Mouse (Mus musculus): Measurements from ENCODE around the gene Nxph1. TPM values are rescaled to one million over a fixed set of nuclear protein-coding genes. Genes with fewer than 3 reads are reported as not detected.
A peak's percentile ranks its signal among the peaks of the same experiment; 100 is the strongest.

The Nxph1 gene
- polyA plus RNA-seq, 1 experiment from 2014 or later, result 0.72 TPM

DNA sequence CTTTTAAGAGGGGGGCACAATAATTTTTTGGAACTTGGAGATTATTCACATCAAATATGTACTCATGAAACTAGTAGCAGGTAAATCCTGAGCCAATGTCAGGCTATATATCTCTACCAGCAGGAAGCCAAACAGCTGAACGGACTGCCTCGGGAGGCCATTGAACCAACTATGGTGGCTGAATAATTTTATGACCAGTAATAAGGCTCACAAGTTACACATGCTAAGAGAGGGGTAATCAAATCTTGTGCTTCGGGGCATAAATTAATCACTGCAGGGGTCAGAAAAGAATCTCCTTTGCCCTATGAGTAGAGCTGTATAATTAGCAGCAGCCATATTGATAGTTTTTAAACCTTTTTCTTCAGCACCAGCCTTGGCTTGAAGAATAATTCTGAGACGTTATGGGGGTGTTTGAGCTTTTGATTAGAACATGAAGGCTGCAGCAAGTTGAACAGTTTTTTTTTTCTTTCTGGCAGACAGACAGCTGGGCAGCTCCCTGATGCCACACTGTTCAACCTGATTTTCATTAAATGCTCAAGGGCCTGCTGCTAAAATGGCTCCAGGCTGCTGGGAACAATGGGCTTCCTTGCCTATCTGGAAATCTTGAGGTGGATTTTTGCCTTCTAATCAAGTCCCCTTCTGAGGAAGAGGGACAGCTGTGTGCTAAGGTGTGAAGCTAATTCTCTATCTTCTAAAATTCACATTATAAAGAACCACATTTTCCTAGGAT, 272.7 kb downstream of the Nxph1 start:
- H3K9me3 ChIP-seq (replicated peaks), result no peaks in the 10 kb centered on the region
- no peak for DNase-seq (ENCODE audit: low spot score)
- H3K27ac ChIP-seq (replicated peaks), result no peak overlapping the region
- H3K36me3 ChIP-seq, result no peaks in the 10 kb centered on the region
- H3K4me1 ChIP-seq, result no peaks in the 10 kb centered on the region
- WGBS, result 82% methylated on average over 4 of the region's 4 CpGs
- no peaks in the 10 kb centered on the region for H3K27me3 ChIP-seq (ENCODE audit: low read depth, poor library complexity, severe bottlenecking)
- H3K4me3 ChIP-seq, result no peak overlapping the region

GRCm38 (mm10) chr6:9234802-9235201, 286.6 kb downstream of the Nxph1 start:
- H3K9me3 ChIP-seq (replicated peaks), result no peaks in the 10 kb centered on the region
- no peak overlapping the region for H3K27ac ChIP-seq (replicated peaks)
- H3K36me3 ChIP-seq, result no peaks in the 10 kb centered on the region
- DNase-seq (ENCODE audit: low spot score), result no peak
- no peaks in the 10 kb centered on the region for H3K27me3 ChIP-seq (ENCODE audit: low read depth, poor library complexity, severe bottlenecking)
- no peak overlapping the region for H3K4me3 ChIP-seq
- no peaks in the 10 kb centered on the region for H3K4me1 ChIP-seq

DNA sequence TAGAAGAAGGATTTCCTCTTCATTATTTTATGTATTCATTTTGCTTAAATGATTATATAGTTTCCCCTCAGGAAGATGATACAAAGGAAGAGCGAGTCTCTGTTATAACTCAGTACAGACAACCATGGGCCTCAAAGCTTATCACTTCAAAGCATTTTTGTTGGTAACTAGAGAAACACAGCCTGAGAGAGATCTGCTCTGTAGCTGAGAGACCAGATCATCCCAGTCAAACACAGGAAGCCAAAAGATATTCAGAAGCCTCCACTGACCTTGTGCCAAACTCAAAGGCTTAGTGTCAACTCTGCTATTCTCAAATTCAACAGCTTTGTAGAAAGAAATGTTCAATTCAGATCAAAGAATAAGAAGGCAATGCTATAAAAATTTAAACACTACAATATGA, 319.8 kb downstream of the Nxph1 start:
- peak; percentile 16 for DNase-seq (ENCODE audit: low spot score)
- Histone ChIP-seq H3K9me3 (replicated peaks) (no peaks in the 10 kb centered on the region), H3K36me3 (no peaks in the 10 kb centered on the region), H3K4me1 (peaks cover 13% of the 10 kb centered on the region), H3K27me3 (ENCODE audit: low read depth, poor library complexity, severe bottlenecking) (no peaks in the 10 kb centered on the region), H3K4me3 (no peak overlapping the region), H3K27ac (replicated peaks) (peak overlapping the region; percentile 55; the same call in 1 of the 2 replicates)
- WGBS, result 32% methylated on average over 1 of the region's 1 CpGs

Other genes starting within 250 kb of the Nxph1 start
- gene Ica1, start 169.9 kb upstream of the Nxph1 start, polyA plus RNA-seq (2016; fragmentation: Nextera tagmentation; extraction: Ambion mirVana), result 12.5 and 14.4 TPM in 2 replicates

All from midbrain, embryonic 10.5 days (tissue).